Mouse (Mus musculus) hindbrain, embryonic 14.5 days (tissue): ENCODE data around the gene Ppfia2. TPM values are rescaled to one million over a fixed set of nuclear protein-coding genes. Genes with fewer than 3 reads are reported as not detected.

Experiments used
- ATAC-seq: fragments of 200-750 bp; cut with Nextera tagmentation; 2 replicates; pipeline ENCODE4 v1.8.0; 2017; ENCODE audit warnings: moderate number of reproducible peaks, mild to moderate bottlenecking, moderate TSS enrichment, moderate library complexity; ENCODE audit not compliant: low FRiP score
- DNase-seq: peaks from one replicate; pipeline ENCODE4 v3.0.0-alpha.2; 2015; ENCODE audit warnings: low spot score
- H3K27ac ChIP-seq: fragments of 300-500 bp; sonication (generic); 2 replicates; pipeline ENCODE4 v1.5.1; 2014; ENCODE audit warnings: mild to moderate bottlenecking, moderate library complexity
- H3K27me3 ChIP-seq: fragments of 300-500 bp; sonication (generic); 2 replicates; pipeline ENCODE4 v1.6.1; 2014; ENCODE audit warnings: mild to moderate bottlenecking, low read length, mixed read lengths; ENCODE audit not compliant: control insufficient read depth, insufficient read depth
- H3K36me3 ChIP-seq: fragments of 300-500 bp; sonication (generic); replicated peaks from 2 replicates; pipeline ENCODE4 v1.6.1; 2014; ENCODE audit not compliant: control insufficient read depth, insufficient read depth
- H3K4me1 ChIP-seq: fragments of 300-500 bp; sonication (generic); replicated peaks from 2 replicates; pipeline ENCODE4 v1.6.1; 2014; ENCODE audit warnings: antibody characterized with exemption, low read length, mixed read lengths; ENCODE audit not compliant: control insufficient read depth, insufficient read depth
- H3K4me2 ChIP-seq: fragments of 300-500 bp; sonication (generic); replicated peaks from 2 replicates; pipeline ENCODE4 v1.6.1; 2014; ENCODE audit warnings: mild to moderate bottlenecking, moderate library complexity
- H3K4me3 ChIP-seq: fragments of 300-500 bp; sonication (generic); replicated peaks from 2 replicates; pipeline ENCODE4 v1.5.1; 2014; ENCODE audit warnings: mild to moderate bottlenecking, low read length
- H3K9ac ChIP-seq: fragments of 300-500 bp; sonication (generic); 2 replicates; pipeline ENCODE4 v1.6.1; 2014
- H3K9me3 ChIP-seq: fragments of 300-500 bp; sonication (generic); 2 replicates; pipeline ENCODE4 v1.6.1; 2016; ENCODE audit warnings: low read length; ENCODE audit not compliant: control insufficient read depth
- WGBS: fragments of 180-500 bp; shearing (Covaris S2); extraction: QIAGEN DNeasy Blood & Tissue Kit; methylation state at CpG from one replicate; pipeline ENCODE4 v1.1.7; 2014; 5-methylcytosine and 5-hydroxymethylcytosine counted together
- polyA plus RNA-seq: library from polyadenylated mRNA; unstranded; fragments of >200 nt; fragmentation: Nextera tagmentation; extraction: Ambion mirVana; gene quantifications from 2 replicates; pipeline ENCODE4 v1.2.1, GENCODE M21; 2014

The Ppfia2 gene
- polyA plus RNA-seq, 1 experiment from 2014 or later: 35.8 TPM

DNA sequence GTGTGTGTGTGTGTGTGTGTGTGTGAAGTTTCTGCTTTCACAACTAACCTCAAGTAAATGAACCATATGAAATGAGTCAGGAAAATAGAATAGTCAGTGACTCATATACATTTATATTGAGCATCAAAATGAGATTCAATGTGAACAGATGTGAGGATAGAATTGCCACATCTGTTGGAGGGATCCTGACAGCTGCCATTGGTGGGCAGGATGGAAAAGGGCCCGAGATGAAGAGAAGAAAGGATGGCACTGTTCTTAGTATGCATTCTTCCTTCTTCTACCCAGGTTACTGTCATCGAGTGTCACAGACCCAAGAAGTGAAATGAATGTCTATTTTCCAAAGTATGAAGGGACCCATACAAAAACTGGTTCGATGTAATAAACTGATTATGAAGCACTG is 268.1 kb downstream of the Ppfia2 start:
- 81% methylated on average over 3 of the region's 3 CpGs for WGBS
- no peaks in the 10 kb centered on the region for H3K9me3 ChIP-seq
- no peaks in the 10 kb centered on the region for H3K27me3 ChIP-seq
- H3K4me1 ChIP-seq: no peaks in the 10 kb centered on the region
- no peak overlapping the region for H3K9ac ChIP-seq
- no peak overlapping the region for H3K27ac ChIP-seq
- H3K36me3 ChIP-seq: no peaks in the 10 kb centered on the region
- DNase-seq: no peak
- no peak for ATAC-seq
- no peak overlapping the region for H3K4me2 ChIP-seq
- H3K4me3 ChIP-seq: no peak overlapping the region

- H3K4me2 ChIP-seq: no peak overlapping the region
- H3K9ac ChIP-seq: no peak overlapping the region
- DNase-seq (no peak), ATAC-seq (no peak)
- no peaks in the 10 kb centered on the region for H3K27me3 ChIP-seq
- no peak overlapping the region for H3K27ac ChIP-seq
- H3K4me1 ChIP-seq: no peaks in the 10 kb centered on the region
- H3K4me3 ChIP-seq: no peak overlapping the region
- H3K36me3 ChIP-seq: no peaks in the 10 kb centered on the region
- H3K9me3 ChIP-seq: no peaks in the 10 kb centered on the region
Measured at GRCm38 (mm10) chr10:106744966-106745365, 274.8 kb downstream of the Ppfia2 start.

DNA sequence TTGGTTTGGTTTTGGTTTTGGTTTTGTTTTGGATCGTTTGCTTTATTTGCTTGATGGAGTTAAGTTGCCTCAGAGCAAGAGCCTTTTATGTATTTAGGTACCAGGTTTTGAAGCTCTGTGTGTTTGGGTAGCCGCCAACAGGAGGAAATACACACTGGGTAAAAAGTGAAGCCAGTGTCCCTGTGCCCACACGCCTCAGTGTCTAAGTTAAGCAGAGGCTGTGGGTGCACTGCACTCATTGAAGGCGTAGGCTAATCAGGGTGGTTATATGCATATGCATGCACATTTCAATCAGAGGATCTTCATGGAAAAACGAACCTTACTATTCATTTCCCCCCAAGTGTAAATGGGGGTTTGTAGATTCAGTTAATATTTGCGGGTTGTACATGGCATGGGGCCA is 290.9 kb downstream of the Ppfia2 start:
- Histone ChIP-seq H3K4me2 (no peak overlapping the region), H3K36me3 (no peaks in the 10 kb centered on the region), H3K27ac (no peak overlapping the region), H3K9me3 (no peaks in the 10 kb centered on the region), H3K4me1 (no peaks in the 10 kb centered on the region), H3K4me3 (no peak overlapping the region), H3K9ac (no peak overlapping the region), H3K27me3 (no peaks in the 10 kb centered on the region)
- ATAC-seq (no peak), DNase-seq (no peak)
- WGBS: 84% methylated on average over 6 of the region's 6 CpGs

- no peak overlapping the region for H3K27ac ChIP-seq
- H3K9ac ChIP-seq: no peak overlapping the region
- no peaks in the 10 kb centered on the region for H3K9me3 ChIP-seq
- WGBS: 77% methylated on average over 7 of the region's 7 CpGs
- ATAC-seq: no peak
- no peaks in the 10 kb centered on the region for H3K36me3 ChIP-seq
- no peaks in the 10 kb centered on the region for H3K27me3 ChIP-seq
- no peak for DNase-seq
- H3K4me1 ChIP-seq: no peaks in the 10 kb centered on the region
- H3K4me2 ChIP-seq: no peak overlapping the region
- H3K4me3 ChIP-seq: no peak overlapping the region
Measured at GRCm38 (mm10) chr10:106763785-106764184, 293.6 kb downstream of the Ppfia2 start.

- no peak overlapping the region for H3K9ac ChIP-seq
- ATAC-seq (no peak), DNase-seq (no peak)
- no peaks in the 10 kb centered on the region for H3K27me3 ChIP-seq
- no peaks in the 10 kb centered on the region for H3K36me3 ChIP-seq
- H3K4me2 ChIP-seq: no peak overlapping the region
- no peak overlapping the region for H3K4me3 ChIP-seq
- no peaks in the 10 kb centered on the region for H3K4me1 ChIP-seq
- H3K27ac ChIP-seq: no peak overlapping the region
- 95% methylated on average over 1 of the region's 1 CpGs for WGBS
- no peaks in the 10 kb centered on the region for H3K9me3 ChIP-seq
Measured at GRCm38 (mm10) chr10:106775571-106775970, 305.4 kb downstream of the Ppfia2 start.

DNA sequence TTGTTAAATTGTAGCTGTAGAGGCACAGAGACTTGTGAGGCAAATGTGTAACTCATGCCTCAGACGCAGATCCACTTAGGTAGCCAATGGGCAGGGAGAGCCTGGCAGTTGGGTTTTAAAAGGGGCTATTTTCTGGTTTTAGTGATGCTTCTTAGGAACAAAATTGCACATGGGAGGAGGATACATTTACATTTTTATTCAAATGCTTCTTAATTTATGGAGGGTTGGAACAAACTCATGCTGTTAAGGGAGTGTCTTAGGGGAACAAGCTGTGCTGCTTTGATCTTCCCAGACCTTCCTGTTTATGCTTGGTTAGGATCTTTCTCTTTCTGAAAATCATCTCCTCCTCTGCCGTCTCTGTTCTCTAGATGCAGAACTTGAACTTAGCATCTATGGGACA is 345.3 kb downstream of the Ppfia2 start:
- Histone ChIP-seq H3K9me3 (no peaks in the 10 kb centered on the region), H3K27me3 (no peaks in the 10 kb centered on the region), H3K4me2 (no peak overlapping the region), H3K27ac (no peak overlapping the region), H3K4me3 (no peak overlapping the region), H3K9ac (no peak overlapping the region), H3K4me1 (no peaks in the 10 kb centered on the region), H3K36me3 (no peaks in the 10 kb centered on the region)
- 40% methylated on average over 2 of the region's 2 CpGs for WGBS
- no peak for DNase-seq
- ATAC-seq: no peak

DNA sequence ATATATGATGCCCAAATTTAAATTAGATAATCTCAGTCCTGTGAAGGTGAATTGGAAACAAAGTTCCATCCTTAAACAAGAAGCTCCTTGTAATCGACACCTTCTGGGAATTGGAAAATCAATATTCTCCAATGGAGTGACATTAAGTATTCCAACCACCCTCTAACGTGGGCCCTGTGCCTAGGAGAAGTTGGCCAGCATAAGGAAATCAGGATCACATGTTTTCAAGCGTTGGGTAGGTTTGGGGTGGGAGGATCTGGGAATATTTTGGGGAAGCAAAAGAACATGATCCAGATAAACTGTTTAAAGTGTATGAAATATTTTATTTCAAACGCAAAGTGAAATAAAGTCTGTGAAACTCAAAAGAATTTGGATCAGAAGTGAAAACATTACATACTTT is 348.2 kb downstream of the Ppfia2 start:
- H3K36me3 ChIP-seq: no peaks in the 10 kb centered on the region
- no peaks in the 10 kb centered on the region for H3K9me3 ChIP-seq
- 87% methylated on average over 4 of the region's 4 CpGs for WGBS
- no peak overlapping the region for H3K9ac ChIP-seq
- H3K27ac ChIP-seq: no peak overlapping the region
- ATAC-seq (no peak), DNase-seq (no peak)
- no peak overlapping the region for H3K4me2 ChIP-seq
- H3K27me3 ChIP-seq: no peaks in the 10 kb centered on the region
- H3K4me1 ChIP-seq: no peaks in the 10 kb centered on the region
- H3K4me3 ChIP-seq: no peak overlapping the region

DNA sequence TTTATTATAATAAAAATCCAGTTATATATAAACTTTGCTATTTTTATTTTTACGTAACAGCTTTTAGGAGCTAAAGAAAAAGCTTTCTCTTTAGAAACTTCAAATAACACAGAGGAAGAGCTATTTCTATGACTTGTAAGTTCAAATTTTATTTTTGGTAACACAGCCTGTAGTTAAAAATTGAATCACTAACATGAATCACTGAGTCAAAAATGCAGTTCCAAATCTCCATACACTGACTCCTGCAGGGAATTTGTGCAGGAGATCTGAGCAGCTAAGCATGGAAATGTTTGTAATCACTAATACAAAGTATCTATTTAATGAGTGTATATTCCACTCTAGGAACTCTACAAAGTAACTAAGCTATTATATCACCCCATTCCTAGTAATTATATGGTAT is 354.1 kb downstream of the Ppfia2 start:
- no peak for ATAC-seq
- Histone ChIP-seq H3K9me3 (no peaks in the 10 kb centered on the region), H3K36me3 (no peaks in the 10 kb centered on the region), H3K9ac (no peak overlapping the region), H3K27ac (no peak overlapping the region), H3K4me3 (no peak overlapping the region), H3K4me2 (no peak overlapping the region), H3K27me3 (no peaks in the 10 kb centered on the region), H3K4me1 (no peaks in the 10 kb centered on the region)
- 95% methylated on average over 1 of the region's 1 CpGs for WGBS
- no peak for DNase-seq

DNA sequence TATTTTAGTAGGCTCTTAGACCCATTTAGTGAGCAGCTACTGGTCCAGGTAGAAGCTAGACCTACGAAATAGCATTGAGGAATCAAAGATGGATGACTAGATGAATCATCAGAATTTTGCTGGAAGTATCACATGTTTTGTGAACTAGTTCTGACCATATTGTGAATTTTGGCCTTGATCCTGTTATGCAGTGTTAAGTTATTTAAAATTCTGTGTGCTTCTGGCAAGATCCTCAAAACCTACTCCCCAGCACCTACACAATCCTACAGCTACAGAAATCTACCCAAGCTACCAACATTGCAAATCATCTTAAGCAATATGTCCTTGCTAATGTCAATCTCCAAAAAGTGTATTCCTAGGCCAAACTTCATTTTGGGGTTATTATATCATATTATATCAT is 368.3 kb downstream of the Ppfia2 start:
- Histone ChIP-seq H3K4me3 (no peak overlapping the region), H3K4me1 (no peaks in the 10 kb centered on the region), H3K9me3 (no peaks in the 10 kb centered on the region), H3K9ac (no peak overlapping the region), H3K27me3 (no peaks in the 10 kb centered on the region), H3K36me3 (peaks cover 11% of the 10 kb centered on the region), H3K4me2 (no peak overlapping the region), H3K27ac (no peak overlapping the region)
- ATAC-seq (no peak), DNase-seq (no peak)
- 79% methylated on average over 1 of the region's 1 CpGs for WGBS

DNA sequence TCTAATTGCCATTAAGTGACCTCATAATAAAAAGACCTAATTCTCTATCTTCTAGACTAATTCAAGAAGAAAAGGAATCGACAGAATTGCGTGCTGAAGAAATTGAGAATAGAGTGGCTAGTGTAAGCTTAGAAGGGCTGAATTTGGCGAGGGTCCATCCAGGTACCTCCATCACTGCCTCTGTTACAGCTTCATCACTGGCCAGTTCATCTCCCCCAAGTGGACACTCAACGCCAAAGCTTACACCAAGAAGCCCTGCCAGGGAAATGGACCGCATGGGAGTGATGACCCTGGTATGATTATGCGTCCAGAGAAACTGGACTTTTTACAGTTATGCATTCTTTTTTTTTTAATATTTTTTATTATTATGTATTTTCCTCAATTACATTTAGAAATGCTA is 388.0 kb downstream of the Ppfia2 start:
- 86% methylated on average over 6 of the region's 6 CpGs for WGBS
- no peak overlapping the region for H3K4me3 ChIP-seq
- peaks cover 8% of the 10 kb centered on the region for H3K36me3 ChIP-seq
- no peaks in the 10 kb centered on the region for H3K9me3 ChIP-seq
- no peak overlapping the region for H3K4me2 ChIP-seq
- DNase-seq: no peak
- no peaks in the 10 kb centered on the region for H3K27me3 ChIP-seq
- H3K9ac ChIP-seq: no peak overlapping the region
- ATAC-seq: no peak
- no peaks in the 10 kb centered on the region for H3K4me1 ChIP-seq
- H3K27ac ChIP-seq: no peak overlapping the region
